Comparison of ENCODE assay signal across 17 mouse cellular contexts in genomic region chrX:142379894-142380293, GRCm38 (mm10). TPM values are rescaled to one million over a fixed set of nuclear protein-coding genes. Genes with fewer than 3 reads are reported as not detected.
A peak's percentile ranks its signal among the peaks of the same experiment; 100 is the strongest.
DNase-seq lines count a peak whose midpoint lies in the region; ATAC-seq and TF ChIP-seq lines count a peak whose summit lies in the region.
"Had no signal": no experiment of that assay in that cellular context is flagged by ENCODE, and none has a peak within 500 bp of the region (broad histone marks: within the 10 kb centered on the region; RNA-seq: fewer than 3 reads in every experiment).

No protein-coding gene starts in this region.

- 0 out of 2 replicates have a peak, but pooled peaks have one; percentile 35 for ATAC-seq in monocyte, adult 5-6 weeks (replicated peaks; ENCODE audit: insufficient number of reproducible peaks, low FRiP score, low TSS enrichment, poor library complexity, severe bottlenecking)
- ATAC-seq: intestine, embryonic 15.5 days; lung, postnatal 0 days had no signal

- peak; percentile 5 for DNase-seq in ES-CJ7 (ENCODE audit: low read depth, low spot score)
- DNase-seq in thymus, postnatal 36 days: peak; percentile 12 to 37
- DNase-seq in embryo, embryonic 11 days: no peak
- no peak for DNase-seq in adrenal gland, postnatal 10 days
- DNase-seq in cerebellum, postnatal 10 days: no peak
- DNase-seq: cerebellum, adult 11 months had no signal

- TF ChIP-seq CTCF in bone marrow macrophage, adult 2 months (IDR thresholded peaks at IDR 0.05; ENCODE audit: low read depth, low read length): no peak

- peaks cover 28% of the 10 kb centered on the region for H3K4me1 ChIP-seq in bone marrow macrophage, adult 2 months (ENCODE audit: control insufficient read depth, insufficient read depth, low read length)
- H3K4me1 ChIP-seq: embryonic facial prominence, embryonic 15.5 days; hindbrain, embryonic 10.5 days; intestine, embryonic 15.5 days; limb, embryonic 12.5 days; midbrain, embryonic 10.5 days had no signal

- no peak for TF ChIP-seq POLR2A in bone marrow macrophage, adult 2 months (IDR thresholded peaks at IDR 0.05; ENCODE audit: borderline replicate concordance, low read depth, low read length)

- H3K27ac ChIP-seq in bone marrow macrophage, adult 2 months (ENCODE audit: insufficient read depth, low read depth, low read length): peak overlapping the region; percentile 17
- H3K27ac ChIP-seq: embryonic facial prominence, embryonic 15.5 days; heart, embryonic 13.5 days; hindbrain, embryonic 10.5 days; intestine, embryonic 15.5 days; kidney, embryonic 15.5 days; limb, embryonic 12.5 days; liver, embryonic 14.5 days; midbrain, embryonic 10.5 days had no signal

- no peak overlapping the region for H3K4me3 ChIP-seq in bone marrow macrophage, adult 2 months (ENCODE audit: insufficient read depth, low read length)
- H3K4me3 ChIP-seq: embryonic facial prominence, embryonic 15.5 days; heart, embryonic 13.5 days; hindbrain, embryonic 10.5 days; intestine, embryonic 15.5 days; kidney, embryonic 15.5 days; limb, embryonic 12.5 days; midbrain, embryonic 10.5 days had no signal

RNA-seq across cellular contexts. Expression of gene Acsl4, which starts 10.4 kb away (rescaled TPM):
- 36.1 and 40.2 TPM in 2 replicates for polyA plus RNA-seq in bone marrow macrophage, adult 2 months (2012; ENCODE audit: insufficient read depth, insufficient read length, missing spikeins)
- 47.2 to 53.5 TPM (median 49.2 TPM) in 3 replicates for total RNA-seq in monocyte, adult 5-6 weeks (2017)
- 100 to 1,000 TPM in 1 of 2 experiments, 10 to 100 TPM in 1; 92.0 to 125 TPM for total RNA-seq in adrenal gland, postnatal 10 days (2021)

Comparison
In these comparisons a context has a peak if more than half of its experiments do, and no peak if none do; other contexts are left out.
1. DNase-seq: peak in ES-CJ7 (single experiment) and thymus, postnatal 36 days (2 of 2); none in embryo, embryonic 11 days (single experiment), adrenal gland, postnatal 10 days (single experiment) and cerebellum, postnatal 10 days (0 of 2).